Mouse (Mus musculus): ENCODE measurements around the gene Lrrc61. TPM values are rescaled to one million over a fixed set of nuclear protein-coding genes. Genes with fewer than 3 reads are reported as not detected.

Lrrc61 gene
- total RNA-seq, 2 experiments from 2014 or later = 26.5 to 34.3 TPM

Other genes starting within 250 kb of the Lrrc61 start
- 10 to 100 TPM; 14.6 to 35.1 TPM for gene Krba1, start 159.2 kb upstream of the Lrrc61 start, total RNA-seq (2021)
- gene Zfp467, start 109.0 kb upstream of the Lrrc61 start, total RNA-seq (2021) = 10 to 100 TPM; 36.0 to 58.6 TPM
- 1 to 10 TPM; 3.0 to 3.1 TPM for gene Sspo, start 106.6 kb upstream of the Lrrc61 start, total RNA-seq (2021)
- gene Atp6v0e2, start 17.2 kb upstream of the Lrrc61 start, total RNA-seq (2021) = 10 to 100 TPM; 65.7 to 90.8 TPM
- 100 to 1,000 TPM in 1 of 2 experiments, 10 to 100 TPM in 1; 55.3 to 165 TPM for gene Rarres2, start 18.0 kb downstream of the Lrrc61 start, total RNA-seq (2021)
- not detected for gene Gm45021, start 34.8 kb downstream of the Lrrc61 start, total RNA-seq (2021)
- gene Repin1, start 39.1 kb downstream of the Lrrc61 start, total RNA-seq (2021) = 10 to 100 TPM; 67.2 to 77.6 TPM
- gene Gm44965, start 39.1 kb downstream of the Lrrc61 start, total RNA-seq (2021) = not detected
- 1 to 10 TPM; 8.2 to 9.4 TPM for gene Zfp775, start 47.3 kb downstream of the Lrrc61 start, total RNA-seq (2021)
- gene AI854703, start 72.0 kb downstream of the Lrrc61 start, total RNA-seq (2021) = 1 to 10 TPM; 2.6 to 3.0 TPM
- gene Gimap8, start 92.4 kb downstream of the Lrrc61 start, total RNA-seq (2021) = 10 to 100 TPM in 1 of 2 experiments, 1 to 10 TPM in 1; 9.2 to 10.9 TPM
- gene Gimap9, start 121.3 kb downstream of the Lrrc61 start, total RNA-seq (2021) = 1 to 10 TPM; 6.3 to 7.6 TPM
- 10 to 100 TPM; 34.4 to 46.7 TPM for gene Gimap4, start 129.8 kb downstream of the Lrrc61 start, total RNA-seq (2021)
- gene Gimap6, start 153.4 kb downstream of the Lrrc61 start, total RNA-seq (2021) = 10 to 100 TPM; 47.9 to 66.7 TPM
- gene Gm28053, start 163.8 kb downstream of the Lrrc61 start, total RNA-seq (2021) = 1 to 10 TPM; 2.0 to 3.0 TPM
- gene Gimap7, start 163.8 kb downstream of the Lrrc61 start, total RNA-seq (2021) = 1 to 10 TPM in 1 of 2 experiments, under 1 TPM in 1; 0.56 to 1.5 TPM
- 1 to 10 TPM; 8.8 to 8.9 TPM for gene Gimap1, start 184.3 kb downstream of the Lrrc61 start, total RNA-seq (2021)
- gene Gimap5, start 191.4 kb downstream of the Lrrc61 start, total RNA-seq (2021) = 10 to 100 TPM; 12.1 to 12.4 TPM
- 10 to 100 TPM in 1 of 2 experiments, 1 to 10 TPM in 1; 7.8 to 11.3 TPM for gene Gimap3, start 216.1 kb downstream of the Lrrc61 start, total RNA-seq (2021)